Mouse (Mus musculus) MEL (cell line): Measurements from ENCODE around the gene Inpp5a. TPM values are rescaled to one million over a fixed set of nuclear protein-coding genes. Genes with fewer than 3 reads are reported as not detected.

Experiments
- DNase-seq: peaks from one replicate; pipeline ENCODE4 v3.0.0; 2011; ENCODE audit warnings: low read depth, low spot score
- H3K27ac ChIP-seq: 2 replicates; pipeline ENCODE4 v1.5.1; 2012; ENCODE audit warnings: low read depth, mild to moderate bottlenecking, control low read depth, low read length, moderate library complexity; ENCODE audit not compliant: control insufficient read depth
- H3K27me3 ChIP-seq, 2 experiments: fragments of 150-350 bp in 1 of 2; sonication (generic) in 1 of 2; 2 replicates each; pipeline ENCODE4 v1.6.1; 2012; ENCODE audit warnings: low read length in 2 of 2, mild to moderate bottlenecking in 2 of 2, improper control_type of control experiment in 1 of 2, moderate library complexity in 1 of 2; ENCODE audit not compliant: insufficient read depth in 2 of 2, control insufficient read depth in 1 of 2
- H3K36me3 ChIP-seq, 2 experiments: 2 replicates each; pipeline ENCODE4 v1.6.1; 2012 to 2014; ENCODE audit warnings: low read length in 2 of 2, improper control_type of control experiment in 1 of 2, inconsistent platforms in 1 of 2, mild to moderate bottlenecking in 1 of 2; ENCODE audit not compliant: insufficient read depth in 2 of 2, control insufficient read depth in 1 of 2
- H3K4me1 ChIP-seq, 2 experiments: fragments of 150-350 bp in 1 of 2; sonication (generic) in 1 of 2; 2 replicates each; pipeline ENCODE4 v1.6.1; 2012; ENCODE audit warnings: low read length in 2 of 2, improper control_type of control experiment in 1 of 2, mild to moderate bottlenecking in 1 of 2; ENCODE audit not compliant: insufficient read depth in 2 of 2, control insufficient read depth in 1 of 2
- H3K4me3 ChIP-seq, 2 experiments: fragments of 150-350 bp in 1 of 2; sonication (generic) in 1 of 2; 2 replicates each; pipeline ENCODE4 v1.5.1; 2012; ENCODE audit warnings: low read depth in 2 of 2, low read length in 2 of 2, mild to moderate bottlenecking in 2 of 2, moderate library complexity in 2 of 2, control low read depth in 1 of 2, improper control_type of control experiment in 1 of 2; ENCODE audit not compliant: control insufficient read depth in 1 of 2, insufficient read depth in 1 of 2
- H3K79me2 ChIP-seq: 2 replicates; pipeline ENCODE4 v1.6.1; 2012; ENCODE audit warnings: mild to moderate bottlenecking, low read length, moderate library complexity; ENCODE audit not compliant: control insufficient read depth, poor library complexity, insufficient read depth
- H3K9ac ChIP-seq: 2 replicates; pipeline ENCODE4 v1.6.1; 2012; ENCODE audit warnings: low read depth, mild to moderate bottlenecking, control low read depth, low read length, moderate library complexity; ENCODE audit not compliant: control insufficient read depth, poor library complexity, severe bottlenecking
- H3K9me3 ChIP-seq: fragments of 150-350 bp; sonication (generic); replicated peaks from 2 replicates; pipeline ENCODE4 v1.6.1; 2012; ENCODE audit warnings: mild to moderate bottlenecking, low read length, improper control_type of control experiment, moderate library complexity; ENCODE audit not compliant: insufficient read depth
- CHD1 ChIP-seq: IDR thresholded peaks from 2 replicates; pipeline ENCODE4 v1.6.1; 2012; ENCODE audit warnings: low read depth, mild to moderate bottlenecking, inconsistent platforms, low read length, improper control_type of control experiment
- CTCF ChIP-seq, 3 experiments: IDR thresholded peaks in 2 of 3; conservative IDR thresholded peaks in 1 of 3; 2 replicates each; pipeline ENCODE4 v1.5.1; 2011 to 2012; ENCODE audit warnings: low read length in 3 of 3, low read depth in 2 of 3, mild to moderate bottlenecking in 2 of 3, improper control_type of control experiment in 1 of 3, inconsistent platforms in 1 of 3, mixed read lengths in 1 of 3, moderate library complexity in 1 of 3; ENCODE audit not compliant: control insufficient read depth in 1 of 3, insufficient read depth in 1 of 3, poor library complexity in 1 of 3, severe bottlenecking in 1 of 3
- E2F4 ChIP-seq: IDR thresholded peaks from 2 replicates; pipeline ENCODE4 v1.6.1; 2011; ENCODE audit warnings: low read depth, low read length, improper control_type of control experiment, borderline replicate concordance
- EP300 ChIP-seq, 2 experiments: IDR thresholded peaks; 2 replicates each; pipeline ENCODE4 v1.6.1; 2011; ENCODE audit warnings: improper control_type of control experiment in 2 of 2, low read length in 2 of 2, low read depth in 1 of 2, mild to moderate bottlenecking in 1 of 2
- ETS1 ChIP-seq: IDR thresholded peaks from 2 replicates; pipeline ENCODE4 v1.6.1; 2012; ENCODE audit warnings: low read depth, mild to moderate bottlenecking, inconsistent platforms, low read length, improper control_type of control experiment, moderate library complexity
- GABPA ChIP-seq: IDR thresholded peaks from 2 replicates; pipeline ENCODE4 v1.6.1; 2012; ENCODE audit warnings: low read depth, mild to moderate bottlenecking, inconsistent platforms, low read length, improper control_type of control experiment, moderate library complexity
- GATA1 ChIP-seq: IDR thresholded peaks from 2 replicates; pipeline ENCODE4 v1.6.1; 2011; ENCODE audit warnings: low read depth, low read length, improper control_type of control experiment
- MAFK ChIP-seq: IDR thresholded peaks from 2 replicates; pipeline ENCODE4 v1.6.1; 2011; ENCODE audit warnings: low read depth, mild to moderate bottlenecking, low read length, improper control_type of control experiment, borderline replicate concordance
- MAX ChIP-seq: IDR thresholded peaks from 2 replicates; pipeline ENCODE4 v1.6.1; 2011; ENCODE audit warnings: low read length, improper control_type of control experiment
- MAZ ChIP-seq: IDR thresholded peaks from 2 replicates; pipeline ENCODE4 v1.6.1; 2012; ENCODE audit warnings: low read depth, mild to moderate bottlenecking, inconsistent platforms, low read length, improper control_type of control experiment
- NRF1 ChIP-seq: IDR thresholded peaks from 2 replicates; pipeline ENCODE4 v1.6.1; 2014; ENCODE audit warnings: low read depth, mild to moderate bottlenecking, inconsistent platforms, low read length, improper control_type of control experiment, moderate library complexity; ENCODE audit not compliant: poor library complexity, insufficient read depth, severe bottlenecking
- POLR2A ChIP-seq, 2 experiments: IDR thresholded peaks; 2 replicates each; pipeline ENCODE4 v1.6.1; 2011 to 2012; ENCODE audit warnings: low read length in 2 of 2, mild to moderate bottlenecking in 2 of 2, control low read depth in 1 of 2, improper control_type of control experiment in 1 of 2, low read depth in 1 of 2, moderate library complexity in 1 of 2; ENCODE audit not compliant: control insufficient read depth in 1 of 2, insufficient read depth in 1 of 2, poor library complexity in 1 of 2
- POLR2AphosphoS2 ChIP-seq: IDR thresholded peaks from 2 replicates; pipeline ENCODE4 v1.6.1; 2011; ENCODE audit warnings: low read length, improper control_type of control experiment
- RAD21 ChIP-seq: IDR thresholded peaks from 2 replicates; pipeline ENCODE4 v1.6.1; 2011; ENCODE audit warnings: mild to moderate bottlenecking, low read depth, low read length, improper control_type of control experiment
- SMC3 ChIP-seq: IDR thresholded peaks from 2 replicates; pipeline ENCODE4 v1.6.1; 2011; ENCODE audit warnings: low read depth, low read length, improper control_type of control experiment
- TAL1 ChIP-seq: IDR thresholded peaks from 2 replicates; pipeline ENCODE4 v1.6.1; 2012; ENCODE audit warnings: mild to moderate bottlenecking, inconsistent platforms, low read length, moderate library complexity, mixed read lengths
- UBTF ChIP-seq: IDR thresholded peaks from 2 replicates; pipeline ENCODE4 v1.6.1; 2012; ENCODE audit warnings: low read depth, mild to moderate bottlenecking, inconsistent platforms, low read length, improper control_type of control experiment, moderate library complexity, borderline replicate concordance; ENCODE audit not compliant: insufficient read depth
- ZC3H11A ChIP-seq: IDR thresholded peaks from 2 replicates; pipeline ENCODE4 v1.6.1; 2012; ENCODE audit warnings: low read depth, mild to moderate bottlenecking, inconsistent platforms, low read length, improper control_type of control experiment
- ZKSCAN1 ChIP-seq: IDR thresholded peaks from 2 replicates; pipeline ENCODE4 v1.6.1; 2012; ENCODE audit warnings: low read depth, mild to moderate bottlenecking, inconsistent platforms, low read length, improper control_type of control experiment, moderate library complexity
- ZMIZ1 ChIP-seq: IDR thresholded peaks from 2 replicates; pipeline ENCODE4 v1.6.1; 2012; ENCODE audit warnings: low read depth, mild to moderate bottlenecking, inconsistent platforms, low read length, improper control_type of control experiment, moderate library complexity
- polyA plus RNA-seq, 2 experiments: library from polyadenylated mRNA; stranded (reverse) in 1 of 2; unstranded in 1 of 2; fragments of >175 nt in 1 of 2; fragments of >200 nt in 1 of 2; gene quantifications; 2 replicates each; pipeline versions ENCODE4 v1.2.1 to v1.2.4; 2012; ENCODE audit warnings: low replicate concordance in 2 of 2, low read depth in 1 of 2; ENCODE audit not compliant: insufficient read length in 2 of 2, insufficient read depth in 1 of 2, missing spikeins in 1 of 2
- total RNA-seq: library from RNA; depleted of rRNA; stranded (reverse); fragments of 300-350 nt; gene quantifications from 2 replicates; pipeline ENCODE4 v1.2.3, GENCODE M21; 2012

Inpp5a gene
- total and polyA plus RNA-seq, 3 experiments: 5.7 to 14.4 TPM; not detected in 1

DNA sequence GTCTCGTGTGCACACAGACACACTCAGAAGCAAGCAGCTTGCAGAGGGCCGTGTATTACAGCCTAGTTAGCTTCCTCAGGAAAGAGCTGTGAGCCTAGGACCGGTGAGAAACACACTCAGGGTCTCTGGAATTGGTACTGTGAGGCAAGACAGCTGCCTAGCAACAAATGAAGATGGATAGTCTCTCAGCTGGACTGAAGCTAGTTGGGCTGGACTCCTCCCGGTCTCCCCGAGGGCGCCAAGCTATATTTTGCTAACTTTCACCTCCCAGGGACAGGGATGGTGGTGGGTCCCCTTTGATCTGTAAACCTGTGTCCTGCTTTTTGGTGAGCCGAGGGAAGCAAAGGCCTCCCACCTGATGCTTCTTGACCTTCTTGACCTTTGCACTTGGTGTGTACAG, 41.9 kb upstream of the Inpp5a start:
- Histone ChIP-seq H3K27ac (no peak overlapping the region), H3K9ac (no peak overlapping the region), H3K79me2 (no peaks in the 10 kb centered on the region), H3K36me3 (peaks cover 0 to 4% of the 10 kb centered on the region in 2 experiments; a peak in 1 of 4 replicates), H3K4me1 (peaks cover 0 to 2% of the 10 kb centered on the region in 2 experiments; a peak in 1 of 4 replicates), H3K4me3 (no peak overlapping the region), H3K27me3 (peaks cover 2 to 3% of the 10 kb centered on the region in 2 experiments; a peak in 3 of 4 replicates), H3K9me3 (no peaks in the 10 kb centered on the region)
- TF ChIP-seq MAZ (no peak), TAL1 (no peak), MAX (no peak), MAFK (no peak), E2F4 (no peak), POLR2AphosphoS2 (no peak), POLR2A (IDR thresholded peaks at IDR 0.05; ENCODE audit: control insufficient read depth in 1 of 2, insufficient read depth in 1 of 2, low read depth in 1 of 2, low read length in 2 of 2, poor library complexity in 1 of 2) (no peak), GABPA (no peak), ZC3H11A (no peak), CTCF (IDR thresholded peaks at IDR 0.05 in 2 of 3, conservative IDR thresholded peaks at IDR 0.05 in 1 of 3; ENCODE audit: control insufficient read depth in 1 of 3, insufficient read depth in 1 of 3, low read depth in 2 of 3, low read length in 3 of 3, poor library complexity in 1 of 3, severe bottlenecking in 1 of 3) (no peak), SMC3 (no peak), CHD1 (no peak), RAD21 (no peak), ZKSCAN1 (no peak), GATA1 (no peak), UBTF (no peak), ZMIZ1 (no peak), NRF1 (no peak), EP300 (IDR thresholded peaks at IDR 0.05; ENCODE audit: low read depth in 1 of 2, low read length in 2 of 2) (no peak)
- no peak for DNase-seq

DNA sequence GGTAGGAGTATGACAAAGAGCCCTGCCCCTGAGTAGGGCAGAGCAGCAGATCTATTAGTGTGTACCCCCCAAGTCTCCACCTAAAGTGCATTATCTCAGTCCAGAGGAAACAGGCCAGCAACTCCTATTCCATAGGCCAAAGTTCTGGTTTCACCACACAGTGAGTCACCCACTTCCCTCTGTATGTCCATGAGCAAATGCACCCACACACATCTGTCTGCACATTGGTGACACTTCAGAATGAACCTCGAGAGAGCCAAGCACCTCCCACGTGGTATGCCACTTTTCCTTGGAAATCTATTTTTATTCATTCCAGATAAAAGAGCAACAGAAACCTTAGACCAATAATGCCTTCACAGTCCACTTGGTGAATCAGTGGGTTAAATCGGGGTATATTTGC, 38.3 kb upstream of the Inpp5a start:
- peaks cover 0 to 4% of the 10 kb centered on the region in 2 experiments; a peak in 1 of 4 replicates for H3K36me3 ChIP-seq
- H3K9ac ChIP-seq: no peak overlapping the region
- H3K9me3 ChIP-seq: no peaks in the 10 kb centered on the region
- H3K4me3 ChIP-seq: no peak overlapping the region
- peak; percentile 25 for DNase-seq
- H3K4me1 ChIP-seq: peaks cover 0 to 2% of the 10 kb centered on the region in 2 experiments; a peak in 1 of 4 replicates
- peak; percentile 12 to 26; a peak in 1 of 4 replicates for TF ChIP-seq EP300 (IDR thresholded peaks at IDR 0.05; ENCODE audit: low read depth in 1 of 2, low read length in 2 of 2)
- TF ChIP-seq ETS1: no peak
- 0 out of 2 replicates have a peak, but pooled peaks have one; percentile 24 for TF ChIP-seq MAX
- TF ChIP-seq TAL1: 0 out of 2 replicates have a peak, but pooled peaks have one; percentile 14
- TF ChIP-seq ZC3H11A: no peak
- no peaks in the 10 kb centered on the region for H3K79me2 ChIP-seq
- H3K27ac ChIP-seq: no peak overlapping the region
- H3K27me3 ChIP-seq: no peaks in the 10 kb centered on the region
